In the genomic region with DNA sequence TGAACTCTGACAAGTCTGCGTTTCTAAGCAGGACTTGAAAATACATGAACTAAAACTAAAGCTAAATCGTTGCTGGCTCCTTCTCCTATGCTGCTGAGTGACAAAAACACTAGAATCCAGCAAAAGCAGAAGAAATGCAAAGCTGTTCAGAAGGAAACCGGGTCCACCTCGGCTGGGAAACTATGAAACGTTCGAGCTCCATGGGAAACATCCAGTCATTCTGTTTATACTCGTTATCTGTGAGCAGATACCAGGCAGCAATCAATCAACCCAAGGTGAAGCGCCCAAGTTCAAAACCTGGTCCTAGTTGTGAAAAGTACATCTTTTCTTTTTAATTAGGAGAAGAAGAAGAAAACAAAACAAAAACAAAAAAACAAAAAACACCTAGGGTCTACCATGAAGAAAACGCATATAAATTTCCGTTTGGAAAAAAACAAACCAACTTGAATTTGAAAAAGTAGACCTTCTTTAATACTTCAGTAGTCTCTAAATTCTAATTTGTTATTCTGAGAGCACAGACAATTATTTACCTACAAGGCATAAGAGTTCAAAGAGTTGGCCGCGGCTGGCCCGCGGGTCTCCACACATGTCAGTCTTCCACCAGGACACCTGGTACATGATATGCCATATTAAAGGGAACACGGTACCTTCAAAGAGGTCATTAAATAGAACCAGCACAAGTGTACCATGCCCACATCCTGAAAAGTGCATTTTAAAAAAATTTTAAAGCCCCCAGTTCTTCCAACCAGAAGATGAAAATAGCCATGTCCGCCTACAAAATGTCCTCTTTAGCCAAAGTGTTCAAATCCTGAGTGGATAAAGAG, we compare ENCODE assay signal across 8 mouse cellular contexts. TPM values are rescaled to one million over a fixed set of nuclear protein-coding genes. Genes with fewer than 3 reads are reported as not detected.
DNase-seq lines count a peak whose midpoint lies in the region; ATAC-seq lines count a peak whose summit lies in the region.

No protein-coding gene starts in this region.

- WGBS in liver, embryonic 11.5 days: 18% methylated on average over 16 of the region's 16 CpGs

- H3K4me1 ChIP-seq in liver, embryonic 11.5 days (replicated peaks; ENCODE audit: control insufficient read depth, insufficient read depth, low read length): peaks cover 22% of the 10 kb centered on the region

- no peaks in the 10 kb centered on the region for H3K9me3 ChIP-seq in liver, embryonic 11.5 days (ENCODE audit: control insufficient read depth, low read length)

- peak overlapping the region; percentile 92 for H3K9ac ChIP-seq in liver, embryonic 11.5 days (ENCODE audit: low read depth, low read length)

- ATAC-seq in liver, embryonic 11.5 days (replicated peaks; ENCODE audit: low FRiP score): no peak

- no peaks in the 10 kb centered on the region for H3K27me3 ChIP-seq in liver, embryonic 11.5 days (replicated peaks; ENCODE audit: control insufficient read depth, insufficient read depth, low read length)

- no peaks in the 10 kb centered on the region for H3K36me3 ChIP-seq in liver, embryonic 11.5 days (ENCODE audit: control insufficient read depth, insufficient read depth, low read length)

- H3K27ac ChIP-seq in liver, embryonic 11.5 days (ENCODE audit: low read depth, low read length): peak overlapping the region; percentile 22; the same call in 1 of the 2 replicates

- peak; percentile 49 for DNase-seq in adrenal gland, postnatal 10 days
- DNase-seq in adrenal gland, postnatal 25 days: no peak
- peak; percentile 15 for DNase-seq in thymus, postnatal 25 days
- DNase-seq in thymus, postnatal 4 days: no peak
- no peak for DNase-seq in liver, embryonic 11.5 days (ENCODE audit: low spot score)
- DNase-seq in ovary, postnatal 10 days (ENCODE audit: low spot score): no peak
- no peak for DNase-seq in cerebellum, postnatal 4 days (ENCODE audit: low spot score in 2 of 2)
- no peak for DNase-seq in right cerebral cortex, postnatal 36 days (ENCODE audit: low spot score in 2 of 2)

- peak overlapping the region; percentile 68 for H3K4me2 ChIP-seq in liver, embryonic 11.5 days

- peak overlapping the region; percentile 97 for H3K4me3 ChIP-seq in liver, embryonic 11.5 days (ENCODE audit: low read depth, low read length)

RNA-seq across cellular contexts. Expression of gene Ern1, which starts 1.4 kb away (rescaled TPM):
- 10 to 100 TPM; 54.8 to 63.0 TPM for total RNA-seq in adrenal gland, postnatal 10 days (2021)
- total RNA-seq in adrenal gland, postnatal 25 days (2021): 107 and 122 TPM in 2 replicates
- polyA plus RNA-seq in liver, embryonic 11.5 days (2014; fragmentation: Nextera tagmentation; extraction: Ambion mirVana): 6.3 and 7.5 TPM in 2 replicates

Comparison
In these comparisons a context has a peak if more than half of its experiments do, and no peak if none do; other contexts are left out.
1. DNase-seq: peak in adrenal gland, postnatal 10 days (single experiment) and thymus, postnatal 25 days (single experiment); none in adrenal gland, postnatal 25 days (single experiment), thymus, postnatal 4 days (single experiment), liver, embryonic 11.5 days (single experiment), ovary, postnatal 10 days (single experiment), cerebellum, postnatal 4 days (0 of 2) and right cerebral cortex, postnatal 36 days (0 of 2).